Mouse (Mus musculus) MN1 (cell line): ENCODE measurements around the gene Slc22a1.

ENCODE experiments used
- DNase-seq: peaks from one replicate; pipeline ENCODE4 v3.0.0-alpha.2; 2016; ENCODE audit warnings: low spot score

Gene Slc22a1

DNA sequence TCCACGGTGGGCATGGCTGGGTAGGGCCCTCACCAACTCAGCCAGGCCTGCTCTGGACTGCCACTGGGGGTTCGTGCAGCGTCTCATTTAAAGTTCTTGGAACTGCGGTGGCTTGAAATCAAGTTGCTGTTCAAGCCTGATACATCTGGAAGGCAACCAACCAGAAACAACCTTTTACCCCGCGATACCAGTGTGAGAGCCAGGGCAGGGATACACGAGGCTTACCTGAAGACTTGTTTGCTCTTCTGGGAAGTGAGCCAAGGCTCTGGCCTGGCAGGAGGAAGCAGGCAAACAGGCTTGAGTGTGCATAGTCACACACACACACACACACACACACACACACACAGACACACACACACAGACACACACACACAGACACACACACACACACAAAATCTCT, at the start of gene Slc22a1:
TSS of gene Slc22a1 (minus strand) at position 184 of the 400 bp plus-strand sequence.
- DNase-seq = no peak

GRCm38 (mm10) chr17:12724767-12725744, 49.4 kb upstream of the Slc22a1 start:
- DNase-seq = peak; percentile 78

DNA sequence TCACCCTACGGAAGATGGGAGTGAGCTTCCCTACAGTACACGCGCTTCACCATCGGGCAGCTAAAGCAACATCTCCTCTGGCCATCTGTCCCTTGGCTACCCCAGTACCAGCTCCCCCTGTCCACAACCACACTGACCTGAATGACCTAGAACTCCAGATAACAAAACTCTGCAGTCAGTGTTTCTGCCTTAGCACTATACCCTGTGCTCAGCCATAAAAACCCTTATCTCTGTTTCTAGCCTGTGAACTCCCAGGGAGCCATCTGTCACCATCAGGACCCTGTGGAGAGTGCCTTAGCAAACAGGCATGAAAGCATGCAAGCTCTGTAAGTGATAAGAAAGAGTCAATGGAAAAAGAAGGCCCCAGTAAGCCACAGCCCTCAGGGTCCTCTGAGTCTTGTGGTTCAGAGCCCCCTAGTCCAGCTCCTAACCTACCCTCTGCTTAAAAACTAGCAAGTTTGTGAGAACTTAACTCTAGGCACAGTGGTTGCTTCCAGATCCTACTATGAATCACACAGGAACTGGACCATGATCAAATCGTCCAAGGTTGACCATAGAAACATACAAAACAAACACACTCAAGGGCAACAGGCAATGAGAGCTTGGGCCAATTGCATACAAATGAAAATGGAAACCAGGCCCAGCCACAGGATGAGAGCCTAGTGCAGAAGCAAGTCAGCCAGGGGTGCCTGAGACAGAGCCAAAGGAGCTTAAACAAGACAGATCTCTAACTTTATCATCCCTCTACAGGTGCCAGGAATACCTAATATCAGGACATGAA, 48.5 kb upstream of the Slc22a1 start:
- DNase-seq = peak; percentile 59

DNA sequence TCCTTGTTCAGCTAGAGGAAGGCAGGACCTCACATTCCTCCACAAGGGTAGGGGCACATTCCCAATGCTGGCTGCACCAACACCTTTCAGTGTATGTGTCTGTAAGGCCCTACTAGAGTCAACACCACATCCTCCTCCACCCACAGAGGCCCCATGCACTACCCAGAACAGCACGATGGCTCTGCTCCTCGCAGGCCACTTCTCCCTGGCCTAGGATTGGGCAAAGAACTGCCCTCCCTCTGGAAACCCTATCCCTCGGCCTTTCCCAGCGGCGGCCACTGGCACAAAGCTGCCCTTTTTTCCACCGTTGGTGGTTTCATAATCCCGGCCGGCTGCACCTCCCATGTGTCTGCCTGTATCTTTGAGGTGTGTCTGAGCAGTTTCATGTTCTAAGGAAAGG, 47.0 kb upstream of the Slc22a1 start:
- no peak for DNase-seq

GRCm38 (mm10) chr17:12721118-12721886, 45.7 kb upstream of the Slc22a1 start:
- DNase-seq = no peak

DNA sequence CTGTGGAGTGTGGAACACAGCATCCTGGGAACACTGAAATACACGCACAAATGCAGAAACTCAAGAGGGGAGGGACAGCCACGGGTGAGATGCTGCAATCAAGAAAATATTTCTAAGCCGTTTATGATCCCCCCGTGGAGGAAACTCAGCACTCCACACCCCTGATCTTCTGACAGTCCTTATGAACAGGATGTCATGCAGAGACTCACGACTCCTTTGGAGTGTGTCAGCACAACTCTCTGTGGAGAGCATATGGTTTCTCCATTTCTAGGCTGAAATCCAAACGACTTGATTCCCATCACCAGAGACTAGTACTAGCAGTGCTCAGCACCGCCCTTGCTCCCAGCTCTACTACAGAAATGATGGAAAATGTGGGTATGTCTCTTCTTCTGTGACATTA, 42.6 kb upstream of the Slc22a1 start:
- DNase-seq = no peak

- no peak for DNase-seq
Measured at GRCm38 (mm10) chr17:12717445-12717844, 41.8 kb upstream of the Slc22a1 start.

GRCm38 (mm10) chr17:12715032-12715431, 39.4 kb upstream of the Slc22a1 start:
- no peak for DNase-seq

GRCm38 (mm10) chr17:12714080-12714561, 38.5 kb upstream of the Slc22a1 start:
- no peak for DNase-seq

- DNase-seq = no peak
Measured at GRCm38 (mm10) chr17:12712993-12713392, 37.4 kb upstream of the Slc22a1 start.

DNA sequence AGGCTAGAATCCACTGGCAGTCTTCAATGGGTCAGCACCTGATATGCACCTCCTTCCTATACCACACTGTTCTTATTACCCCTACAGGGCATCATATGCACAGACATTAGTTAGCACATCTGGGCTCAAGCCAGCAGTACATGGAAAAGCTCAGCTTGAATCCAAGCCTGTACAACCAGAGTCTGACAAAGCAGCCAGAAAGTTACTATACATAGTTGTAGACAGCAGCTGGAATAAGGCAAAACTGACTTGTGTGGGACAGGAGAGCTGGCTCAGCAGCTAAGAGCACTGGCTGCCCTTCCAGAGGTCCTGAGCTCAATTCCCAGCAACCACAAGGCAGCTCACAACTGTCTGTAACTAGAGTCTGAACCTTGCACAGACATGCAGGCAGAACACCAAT, 36.6 kb upstream of the Slc22a1 start:
- DNase-seq = no peak

DNA sequence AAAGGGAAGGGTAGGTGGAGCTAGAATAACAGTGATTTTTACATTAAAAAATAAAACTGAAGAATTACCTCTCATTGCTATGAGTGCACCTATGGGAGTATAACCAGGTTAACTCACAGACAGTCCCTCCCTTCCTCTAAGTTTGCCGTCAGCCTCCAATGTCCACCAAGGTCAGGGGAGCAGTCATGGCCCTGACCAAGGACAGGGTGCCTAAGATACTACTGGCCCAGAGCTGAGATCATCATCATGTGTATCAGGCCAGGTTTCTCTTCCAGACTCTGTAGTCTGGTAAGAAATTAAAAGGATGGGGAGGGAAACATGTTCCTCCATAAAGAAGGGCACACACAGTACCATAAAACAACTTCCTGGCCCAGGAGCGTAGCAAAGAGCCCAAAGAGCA, 35.3 kb upstream of the Slc22a1 start:
- DNase-seq = no peak

DNA sequence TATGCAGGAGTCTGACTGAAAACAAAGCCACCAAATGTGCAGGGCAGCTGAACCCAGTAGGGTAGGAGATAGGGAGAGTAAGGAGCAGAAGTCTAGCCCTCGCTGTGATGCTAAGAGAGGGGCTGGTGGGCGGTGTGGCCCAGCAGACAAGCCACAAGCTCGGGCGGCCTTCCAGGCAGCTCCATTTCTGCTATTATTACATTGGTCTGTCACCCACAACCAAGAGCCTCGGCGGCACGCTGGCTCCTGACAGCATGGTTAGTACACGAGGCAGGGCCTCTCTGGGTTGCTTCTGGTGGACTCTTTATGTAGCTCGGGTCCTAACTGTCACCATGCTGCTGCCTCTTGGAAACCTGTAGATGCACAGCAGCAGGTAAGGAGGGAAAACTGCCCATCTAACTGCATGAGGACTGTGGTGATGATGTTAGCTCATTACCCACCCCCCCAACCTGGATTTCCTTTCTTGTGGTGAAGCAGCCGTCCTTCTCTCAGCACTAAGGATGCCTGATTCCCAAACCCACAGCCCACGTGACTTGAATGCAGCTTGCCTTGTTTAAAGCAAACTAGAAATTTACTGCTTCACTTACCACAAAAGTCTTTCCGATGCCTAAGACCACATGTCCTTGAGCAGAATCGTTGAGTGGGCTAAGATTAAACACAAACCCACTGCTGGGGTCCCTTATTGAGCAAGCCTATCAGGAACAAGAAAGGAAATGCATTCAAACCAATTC, 34.6 kb upstream of the Slc22a1 start:
- DNase-seq = no peak

GRCm38 (mm10) chr17:12708398-12708797, 32.8 kb upstream of the Slc22a1 start:
- no peak for DNase-seq

- no peak for DNase-seq
Measured at GRCm38 (mm10) chr17:12706590-12707049, 31.0 kb upstream of the Slc22a1 start.

- DNase-seq = no peak
Measured at GRCm38 (mm10) chr17:12702901-12703300, 27.3 kb upstream of the Slc22a1 start.

DNA sequence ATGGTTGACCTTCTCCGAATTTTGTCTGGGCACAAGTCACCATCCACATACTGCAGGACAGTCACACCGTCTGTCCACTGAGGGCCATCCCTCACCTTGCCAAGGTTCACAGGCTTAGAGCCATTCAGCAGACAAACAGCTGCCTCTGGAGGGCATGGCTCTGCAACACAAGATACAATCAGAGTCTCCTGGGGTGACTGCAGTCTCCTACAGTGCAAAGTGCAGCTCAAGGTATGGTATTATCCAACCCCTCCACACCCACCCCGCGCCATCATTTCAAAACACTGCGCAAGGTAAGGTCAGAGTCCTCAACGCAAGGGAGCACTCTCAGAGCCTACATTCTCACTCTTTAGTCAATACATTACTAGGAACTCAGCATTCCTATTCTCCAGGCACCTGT, 24.7 kb upstream of the Slc22a1 start:
- no peak for DNase-seq

GRCm38 (mm10) chr17:12691899-12692298, 16.3 kb upstream of the Slc22a1 start:
- DNase-seq = no peak

DNA sequence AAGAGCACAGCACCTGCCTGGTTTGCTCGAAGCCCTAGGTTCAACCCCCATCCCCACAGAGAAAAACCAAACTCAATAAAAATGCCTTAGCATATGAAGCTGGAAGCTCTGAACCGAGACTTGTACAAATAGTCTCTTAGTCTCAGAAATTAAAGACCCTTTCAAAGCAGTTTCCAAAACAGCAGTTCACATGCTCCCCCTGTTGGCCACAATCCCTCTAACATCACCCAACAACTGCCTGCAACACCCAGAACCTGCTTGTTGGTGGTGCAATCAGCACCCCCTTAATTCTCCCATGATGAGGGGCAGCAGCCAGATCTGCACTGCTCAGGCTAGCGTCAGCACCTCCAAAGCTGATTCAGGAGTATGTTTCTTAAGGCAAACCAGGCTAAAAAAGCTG, 13.9 kb upstream of the Slc22a1 start:
- DNase-seq = peak; percentile 28

- DNase-seq = no peak
Measured at GRCm38 (mm10) chr17:12688427-12689110, 12.9 kb upstream of the Slc22a1 start.
